Mouse (Mus musculus): Measurements from ENCODE around the gene Mmp25.

DNA sequence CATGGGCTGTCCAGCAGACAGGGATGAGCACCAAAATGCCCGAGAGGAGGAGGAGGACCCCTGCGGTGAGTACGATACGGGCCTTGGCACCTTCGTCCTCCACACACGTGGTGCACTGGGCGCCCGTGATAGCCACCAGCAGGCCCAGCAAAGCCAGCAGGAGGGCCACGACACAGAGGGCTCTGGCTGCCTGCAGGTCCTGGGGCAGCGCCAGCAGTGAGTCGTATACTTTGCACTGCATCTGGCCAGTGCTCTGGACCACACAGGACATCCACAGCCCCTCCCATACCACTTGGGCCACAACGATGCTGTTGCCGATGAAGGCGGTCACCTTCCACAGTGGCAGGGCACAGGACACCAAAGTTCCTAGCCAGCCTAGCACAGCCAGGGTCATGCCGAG lies 38.1 kb upstream of the Mmp25 start:
- TF ChIP-seq HCFC1 (IDR thresholded peaks at IDR 0.05; ENCODE audit: borderline replicate concordance, insufficient read depth, low read length) (no peak), ZC3H11A (IDR thresholded peaks at IDR 0.05; ENCODE audit: borderline replicate concordance, low read depth, low read length) (no peak)

Measured in ES-E14 (cell line).